Mouse (Mus musculus) thymus, postnatal 25 days (tissue): ENCODE data around the gene Nsg2.
A peak's percentile ranks its signal among the peaks of the same experiment; 100 is the strongest.

Experiments used
- DNase-seq: peaks from one replicate; pipeline ENCODE4 v3.0.0; 2022

The Nsg2 gene

GRCm38 (mm10) chr11:32013014-32013427 is 12.8 kb downstream of the Nsg2 start:
- DNase-seq, result peak; percentile 30

- peak; percentile 26 for DNase-seq
These were observed 13.3 kb downstream of the Nsg2 start for GRCm38 (mm10) chr11:32013561-32013960.

DNA sequence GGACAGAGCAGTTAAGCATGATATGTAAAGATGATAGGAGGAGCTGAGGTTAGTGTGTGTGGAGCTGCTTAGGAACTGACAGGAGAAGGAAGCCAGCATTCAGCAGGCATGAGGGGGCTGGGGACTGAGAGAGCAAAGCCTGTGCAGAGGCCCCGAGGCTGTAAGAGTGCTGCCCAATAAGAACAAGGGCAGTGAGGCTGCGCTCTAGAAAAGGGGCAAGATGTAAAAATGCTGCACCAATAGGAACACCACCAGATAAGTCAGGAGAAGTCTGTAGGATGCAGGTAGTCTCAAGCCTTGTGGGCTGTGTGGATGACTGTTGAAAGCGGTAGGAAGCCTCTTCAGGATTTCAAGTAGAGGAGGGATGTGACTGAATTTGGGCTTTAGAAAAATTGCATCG is 17.9 kb downstream of the Nsg2 start:
- DNase-seq, result no peak

- DNase-seq, result no peak
These were observed 20.0 kb downstream of the Nsg2 start for GRCm38 (mm10) chr11:32020031-32020965.

GRCm38 (mm10) chr11:32026634-32027033 is 26.4 kb downstream of the Nsg2 start:
- no peak for DNase-seq

DNA sequence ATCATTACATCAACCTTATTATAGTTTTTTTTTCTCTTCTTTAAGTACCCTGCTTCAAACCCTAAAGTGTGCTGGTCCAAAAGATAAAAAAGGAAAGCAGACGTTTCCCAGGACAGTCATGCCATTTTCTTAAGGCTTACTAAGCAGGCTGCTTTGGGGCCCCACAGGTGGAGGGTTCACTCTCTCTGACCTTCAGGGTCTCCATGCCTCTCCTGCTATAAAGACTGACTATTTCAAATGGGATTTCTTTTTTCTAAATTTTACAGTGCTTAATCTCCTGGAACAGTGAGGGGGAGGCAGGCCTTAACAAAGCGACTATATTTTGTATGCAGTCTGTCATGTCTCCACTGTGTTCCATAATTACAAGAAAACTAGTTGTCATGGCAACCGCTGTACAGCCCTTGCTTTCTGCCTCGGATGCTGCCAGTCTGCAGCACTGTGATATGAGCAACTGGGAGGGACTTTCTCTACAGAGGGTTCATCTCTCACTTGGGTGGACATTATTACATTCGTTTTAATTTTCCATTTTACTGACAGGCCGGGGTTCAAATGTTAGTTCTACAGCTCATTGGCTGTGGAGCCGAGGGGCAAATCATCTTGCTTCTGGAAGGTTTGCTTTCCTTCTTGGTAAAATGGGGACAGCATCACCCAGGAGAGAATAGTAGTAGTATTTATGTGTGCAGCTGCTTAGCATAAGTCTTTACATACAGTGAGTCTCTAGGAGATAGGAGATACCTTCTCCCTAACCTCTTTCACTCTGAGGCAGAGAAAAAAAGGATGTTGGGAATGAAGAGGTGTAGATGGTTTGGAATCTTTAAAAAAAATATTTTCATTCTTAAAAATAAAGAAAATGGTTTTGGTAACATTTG is 27.4 kb downstream of the Nsg2 start:
- no peak for DNase-seq

DNA sequence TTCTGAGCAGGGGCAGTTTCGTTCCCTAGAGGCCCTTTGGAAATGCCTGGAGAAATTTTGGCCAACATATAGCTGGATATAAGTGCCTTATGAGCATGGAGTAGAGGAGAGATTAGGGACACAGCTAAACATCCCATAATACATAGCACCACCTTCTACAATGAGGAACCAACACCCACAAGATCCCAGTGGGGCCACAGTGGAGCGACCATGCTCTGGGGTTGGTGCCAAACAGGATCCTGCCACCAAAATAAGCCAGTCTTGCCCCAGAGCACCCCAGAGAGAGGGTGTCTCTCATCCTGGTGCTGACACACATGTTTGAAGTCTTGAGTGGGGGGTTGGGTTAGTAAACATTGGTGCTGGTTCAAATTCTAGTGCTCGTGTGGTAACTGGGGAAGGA is 28.3 kb downstream of the Nsg2 start:
- DNase-seq, result no peak

- DNase-seq, result no peak
These were observed 29.1 kb downstream of the Nsg2 start for GRCm38 (mm10) chr11:32029356-32029755.

GRCm38 (mm10) chr11:32031396-32031795 is 31.1 kb downstream of the Nsg2 start:
- no peak for DNase-seq

DNA sequence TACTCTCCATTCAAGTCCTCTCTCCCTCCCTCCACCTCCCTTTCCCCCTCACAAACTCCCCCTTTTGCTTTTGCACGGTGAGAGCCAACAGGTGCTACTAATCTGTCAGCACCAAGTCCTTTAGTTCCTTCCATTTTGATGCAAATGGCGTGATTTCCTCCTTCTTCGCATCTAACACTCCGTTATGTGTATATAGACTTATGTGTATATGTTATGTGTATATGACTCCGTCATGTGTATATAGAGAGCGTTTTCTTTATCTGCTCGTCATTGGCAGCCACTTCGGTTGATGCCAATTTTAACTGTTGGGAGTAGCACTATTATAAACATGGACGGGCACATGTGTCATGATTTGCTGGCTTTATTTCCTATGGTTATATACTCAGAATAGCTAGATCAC is 31.8 kb downstream of the Nsg2 start:
- no peak for DNase-seq

DNA sequence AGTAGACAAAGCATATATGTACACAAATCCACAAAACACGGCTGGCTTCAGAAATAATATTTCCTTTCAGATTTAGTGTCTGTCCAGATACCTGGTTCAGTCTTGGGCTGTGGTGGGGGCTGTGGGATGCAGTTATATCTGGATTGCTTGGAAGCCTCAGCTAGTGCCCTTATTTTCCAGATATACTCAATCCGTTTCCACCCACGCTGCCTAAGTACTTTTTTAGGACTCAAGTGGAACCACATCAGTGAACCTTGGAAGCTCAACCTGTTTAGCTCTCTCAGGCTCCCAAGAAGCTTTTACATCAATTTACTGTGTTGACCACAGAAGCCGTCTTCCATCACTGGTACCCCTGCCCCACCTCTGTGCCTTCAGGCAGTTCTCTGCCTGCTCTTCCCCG is 35.6 kb downstream of the Nsg2 start:
- DNase-seq, result no peak

DNA sequence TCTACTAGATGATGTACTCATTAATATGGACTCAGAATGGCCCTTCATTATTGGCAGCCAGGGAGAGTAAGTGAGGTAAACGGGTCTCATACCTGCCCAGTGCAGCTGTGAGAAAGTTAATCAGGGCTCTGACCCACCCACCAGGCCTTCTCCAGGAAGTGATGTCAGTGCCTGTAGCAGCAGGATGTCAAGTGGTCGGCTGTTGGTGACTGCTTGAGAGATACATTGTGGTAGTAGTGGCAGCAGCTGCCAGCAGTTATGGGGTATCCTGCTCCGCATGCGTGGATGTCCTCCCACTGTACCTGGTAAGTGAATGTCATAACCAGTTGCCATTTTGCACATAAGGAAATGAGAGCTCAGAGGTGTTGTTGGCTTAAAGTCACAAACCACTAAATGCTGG is 39.4 kb downstream of the Nsg2 start:
- peak; percentile 52 for DNase-seq

DNA sequence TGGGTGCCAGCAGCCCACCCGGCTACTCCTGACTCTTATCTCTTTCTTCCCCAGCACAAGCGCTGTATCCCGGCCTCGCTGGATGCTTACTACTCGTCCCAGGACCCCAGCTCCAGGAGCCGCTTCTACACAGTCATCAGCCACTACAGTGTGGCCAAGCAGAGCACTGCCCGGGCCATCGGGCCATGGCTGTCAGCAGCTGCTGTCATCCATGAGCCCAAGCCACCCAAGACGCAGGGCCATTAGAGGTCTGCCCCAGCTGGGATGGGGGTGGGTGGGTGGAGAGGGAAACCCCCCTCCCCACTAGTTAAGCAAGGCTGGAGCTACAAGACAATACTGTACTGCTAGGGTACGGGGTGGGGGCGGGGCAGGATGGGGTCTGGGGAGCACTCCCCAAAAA is 57.1 kb downstream of the Nsg2 start:
- DNase-seq, result no peak

- DNase-seq, result no peak
These were observed 57.6 kb downstream of the Nsg2 start for GRCm38 (mm10) chr11:32057861-32058260.

GRCm38 (mm10) chr11:32061020-32061419 is 60.8 kb downstream of the Nsg2 start:
- DNase-seq, result no peak

- peak; percentile 64 for DNase-seq
These were observed 61.6 kb downstream of the Nsg2 start for GRCm38 (mm10) chr11:32061874-32062273.

DNA sequence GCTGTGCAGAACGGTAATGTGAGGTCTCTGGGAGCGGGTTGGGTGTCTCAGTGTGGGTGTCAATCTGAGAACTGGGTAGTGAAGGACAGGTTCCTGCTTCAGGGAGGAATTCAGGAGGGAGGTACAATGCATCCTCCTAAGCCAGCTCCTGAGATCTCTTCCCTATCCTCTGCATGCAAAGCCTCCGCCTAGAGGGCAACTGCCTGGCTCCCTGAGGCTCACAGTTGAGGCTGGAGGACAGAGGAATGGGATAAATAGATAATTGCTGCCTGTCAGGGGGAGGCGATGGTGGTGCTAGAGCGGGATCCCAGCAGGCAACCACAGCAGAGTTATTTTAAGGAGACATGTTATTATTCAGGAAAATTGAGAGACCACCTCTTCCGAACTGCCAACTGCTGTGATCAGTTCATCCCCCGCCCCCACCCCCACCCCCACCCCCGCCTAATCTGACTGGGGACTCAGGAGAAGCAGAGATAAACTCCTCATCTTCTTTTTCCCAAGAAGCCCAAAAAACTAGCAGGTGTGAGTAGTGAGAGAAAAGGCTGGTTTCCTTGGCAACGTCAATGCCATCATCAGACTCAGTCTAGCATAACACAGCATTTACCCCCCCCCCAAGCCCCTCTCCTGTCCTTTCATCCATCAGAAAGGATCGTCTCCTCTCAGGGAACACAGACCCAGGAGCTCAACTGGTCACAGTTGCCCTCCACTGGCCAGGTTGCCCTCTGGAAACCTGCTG is 63.7 kb downstream of the Nsg2 start:
- DNase-seq, result no peak

GRCm38 (mm10) chr11:32064511-32064862 is 64.2 kb downstream of the Nsg2 start:
- DNase-seq, result no peak

GRCm38 (mm10) chr11:32068736-32069490 is 68.7 kb downstream of the Nsg2 start:
- peak; percentile 63 for DNase-seq

GRCm38 (mm10) chr11:32075163-32075562 is 74.9 kb downstream of the Nsg2 start:
- no peak for DNase-seq

GRCm38 (mm10) chr11:32083462-32083861 is 83.2 kb downstream of the Nsg2 start:
- DNase-seq, result no peak

GRCm38 (mm10) chr11:32086525-32086924 is 86.3 kb downstream of the Nsg2 start:
- DNase-seq, result no peak
